Mouse (Mus musculus) lung, adult 18-20 months (tissue): ENCODE results near the gene Shmt1.
"Not testable (repeated sequence)": the region's sequence is repeated elsewhere in the genome, so short reads cannot be mapped to it uniquely, and the experiment has no call there.

ENCODE experiments used
- DNase-seq, 2 experiments: peaks; one replicate each; pipeline ENCODE4 v3.0.0; 2022; ENCODE audit warnings: mixed read lengths in 2 of 2

The Shmt1 gene

DNA sequence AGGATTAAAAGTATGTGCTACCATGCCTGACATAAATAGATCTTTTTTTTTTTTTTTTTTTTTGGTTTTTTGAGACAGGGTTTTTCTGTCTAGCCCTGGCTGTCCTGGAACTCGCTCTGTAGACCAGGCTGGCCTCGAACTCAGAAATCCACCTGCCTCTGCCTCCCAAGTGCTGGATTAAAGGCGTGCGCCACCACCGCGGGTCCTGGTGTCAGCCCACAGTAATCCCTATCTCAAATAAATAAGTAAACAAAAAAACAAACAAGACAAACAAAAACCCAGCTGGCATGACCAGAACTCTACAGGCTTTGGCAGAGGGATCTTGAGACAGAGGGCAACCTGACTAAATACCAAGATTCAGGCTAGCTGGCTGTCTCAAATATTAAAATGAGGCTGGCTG, at the start of gene Shmt1:
Gene Shmt1, minus strand, starts transcription at position 101 of the 400 bp plus-strand sequence.
- DNase-seq = not testable (repeated sequence)

DNA sequence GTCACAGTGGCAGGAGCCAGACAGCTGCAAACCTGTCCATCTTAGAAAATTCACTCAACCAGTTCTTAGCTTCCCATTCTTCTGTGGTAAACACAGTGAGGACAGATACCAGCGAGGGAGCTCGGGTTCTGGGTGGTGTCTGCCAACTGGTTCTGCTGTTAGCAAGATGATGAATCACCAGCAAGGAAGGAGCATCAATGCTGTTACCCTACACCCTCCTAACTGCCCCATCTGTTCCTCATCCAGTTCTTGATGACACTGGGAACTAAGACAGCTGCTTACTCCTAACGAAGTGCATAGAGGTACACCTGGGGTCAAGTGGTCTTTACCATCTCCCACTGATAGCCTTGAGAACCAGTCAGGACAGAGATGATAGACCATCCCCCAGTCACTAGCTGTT, 45.1 kb upstream of the Shmt1 start:
- no peak for DNase-seq

DNA sequence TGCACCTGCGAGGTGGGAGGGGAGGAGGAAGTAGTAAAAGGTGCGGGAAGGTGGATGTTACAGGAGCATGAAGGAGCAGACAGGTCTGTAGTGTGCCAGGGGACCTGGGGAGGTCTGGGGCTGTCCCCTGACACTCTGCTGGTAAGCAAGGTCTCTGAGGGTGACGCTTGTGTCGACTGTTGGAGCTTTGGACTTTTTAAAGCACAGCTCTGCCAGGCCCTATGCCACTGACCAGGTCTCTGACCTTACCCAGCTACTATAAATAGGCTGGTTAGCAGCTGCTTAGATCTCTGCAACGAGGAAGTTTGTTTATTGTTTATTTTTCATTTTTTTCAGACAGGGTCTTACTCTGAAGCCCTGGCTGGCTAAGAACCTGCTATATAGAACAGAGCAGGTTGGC, 33.9 kb upstream of the Shmt1 start:
- DNase-seq = no peak

DNA sequence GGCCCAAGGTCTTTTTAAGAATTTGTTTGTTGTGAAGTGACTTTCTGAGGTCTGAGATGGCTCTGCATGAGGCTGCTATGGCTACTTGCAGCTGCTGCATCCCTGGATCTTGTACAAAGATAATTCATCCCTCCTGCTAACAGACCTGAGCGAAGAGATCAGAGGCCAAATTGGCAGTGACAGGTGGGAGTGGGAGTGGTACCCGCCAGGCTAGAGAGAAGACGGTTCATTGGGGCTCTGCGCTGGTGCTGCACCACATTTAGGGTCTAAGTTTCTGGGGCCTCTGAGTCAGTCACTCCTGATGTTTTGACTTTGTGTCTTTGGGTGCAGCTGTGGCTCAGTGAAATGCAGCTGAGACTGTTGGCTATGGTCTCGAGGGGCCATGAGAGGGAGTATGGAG, 31.9 kb upstream of the Shmt1 start:
- no peak for DNase-seq

DNA sequence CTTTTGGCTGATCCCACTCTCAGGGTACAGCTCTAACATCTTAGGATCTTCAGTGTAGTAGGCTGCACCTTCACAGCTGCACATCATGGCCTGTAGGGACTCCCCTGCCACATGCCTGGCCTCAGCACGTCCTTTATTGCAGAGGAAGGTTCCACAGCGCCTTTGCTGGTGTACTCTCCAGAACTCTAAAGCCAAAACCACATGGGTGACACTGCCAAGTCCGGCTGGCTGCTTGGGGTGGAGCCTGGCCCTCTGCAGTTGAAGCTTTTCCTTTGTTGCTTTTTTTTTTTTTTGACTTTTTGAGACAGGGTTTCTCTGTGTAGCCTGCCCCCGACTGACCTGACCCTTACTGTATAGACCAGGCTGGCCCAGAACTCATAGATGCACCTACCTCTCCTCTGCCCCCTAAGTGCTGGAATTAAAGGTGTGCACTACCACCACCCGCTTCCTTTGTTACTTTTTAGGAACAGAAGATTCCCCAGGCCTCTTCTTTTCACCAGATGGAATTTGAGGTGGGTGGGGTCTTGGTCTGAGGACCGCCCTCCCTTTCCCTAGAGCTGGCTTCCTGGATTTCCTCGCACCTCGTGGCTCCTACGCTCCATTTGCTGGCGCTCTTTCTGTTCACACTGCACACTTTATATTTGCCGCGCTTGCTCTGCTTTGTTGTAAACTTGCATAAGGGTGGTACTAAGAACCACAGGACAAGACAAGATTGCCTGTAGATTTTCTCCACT, 30.1 kb upstream of the Shmt1 start:
- DNase-seq = peak in 1 of 2 experiments; percentile 30

DNA sequence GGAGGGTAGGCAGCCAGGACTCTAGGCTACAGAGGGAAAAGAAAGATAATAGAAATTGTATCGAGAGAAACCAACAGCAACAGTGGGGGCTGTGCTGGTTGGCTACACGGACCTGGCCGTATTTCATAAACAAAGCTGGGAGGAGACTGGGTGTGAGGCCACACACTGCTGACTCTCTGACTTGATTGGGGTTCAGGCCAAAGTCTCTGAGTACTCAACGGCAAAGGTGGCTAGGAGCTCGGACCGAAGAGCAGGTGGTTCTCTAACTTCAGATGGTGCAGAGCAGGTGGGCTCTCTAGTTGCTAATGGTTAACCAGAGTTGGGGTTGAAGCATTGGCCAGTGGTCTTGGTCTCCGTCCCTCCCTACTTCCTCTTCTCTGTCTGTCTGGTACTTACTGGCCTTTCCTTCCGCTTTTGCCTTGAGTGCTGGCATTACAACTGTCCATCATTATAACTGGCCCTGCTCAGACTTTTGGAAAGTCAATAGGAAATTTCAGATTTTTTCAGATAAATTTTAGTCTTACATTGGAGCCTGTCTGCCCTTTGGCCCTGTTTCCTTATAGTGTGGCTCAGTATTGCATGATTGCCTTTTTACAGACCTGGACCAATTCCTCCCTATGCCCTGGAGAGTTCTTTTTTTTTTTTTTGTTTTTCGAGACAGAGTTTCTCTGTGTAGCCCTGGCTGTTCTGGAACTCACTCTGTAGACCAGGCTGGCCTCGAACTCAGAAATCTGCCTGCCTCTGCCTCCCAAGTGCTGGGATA, 26.3 kb upstream of the Shmt1 start:
- no peak for DNase-seq

DNA sequence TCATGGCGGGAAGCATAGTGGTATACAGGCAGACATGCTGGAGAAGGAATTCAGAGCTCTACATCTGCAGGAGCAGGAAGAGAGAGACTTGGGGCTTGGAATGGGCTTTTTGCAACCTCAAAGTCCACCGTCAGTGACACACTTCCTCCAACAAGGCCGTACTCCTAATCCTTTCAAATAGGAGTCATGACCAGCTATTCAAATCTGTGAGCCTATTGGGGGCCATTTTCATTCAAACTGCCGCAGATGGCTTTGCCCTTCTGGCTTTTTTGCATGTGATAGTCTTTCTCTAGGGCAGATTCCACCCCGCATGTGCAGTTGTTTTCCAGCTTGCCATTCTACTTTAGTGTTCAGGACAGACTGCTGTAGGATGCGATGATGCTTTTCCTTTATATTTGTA, 25.4 kb upstream of the Shmt1 start:
- DNase-seq = no peak

DNA sequence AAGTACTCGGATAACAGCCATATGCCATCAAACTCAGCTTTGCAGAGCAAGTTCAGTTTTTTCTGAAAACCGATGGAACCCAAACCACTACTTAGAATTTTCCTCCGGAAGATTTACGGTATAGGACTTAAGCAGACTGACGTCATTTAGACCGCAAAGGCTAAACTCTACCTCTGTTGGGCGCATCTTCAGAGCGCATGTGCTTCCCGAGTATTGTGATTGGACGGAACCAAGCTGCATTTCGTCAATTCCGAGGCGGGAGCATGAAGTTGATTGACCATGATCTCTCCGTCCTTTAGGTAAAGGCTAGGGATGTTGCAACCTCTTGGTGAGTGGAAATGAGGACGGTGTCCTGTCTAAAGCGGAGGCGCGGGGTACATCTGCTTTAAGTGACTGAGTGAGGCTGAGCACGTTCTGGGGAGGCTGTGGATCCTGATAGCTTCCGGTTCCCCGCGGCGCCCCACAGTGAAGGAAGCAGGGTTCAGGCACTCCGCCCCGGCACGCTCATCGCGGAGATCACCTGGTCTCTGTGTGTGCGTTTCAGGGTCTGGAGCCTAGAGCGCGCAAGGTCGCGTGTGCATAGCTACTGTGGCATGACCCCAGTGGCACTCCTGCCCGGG, 19.0 kb upstream of the Shmt1 start, which contains the start of gene Dhrs7b:
Gene Dhrs7b, plus strand, starts transcription at position 199 of the 620 bp plus-strand sequence.
- DNase-seq = peak; percentile 90 to 92

DNA sequence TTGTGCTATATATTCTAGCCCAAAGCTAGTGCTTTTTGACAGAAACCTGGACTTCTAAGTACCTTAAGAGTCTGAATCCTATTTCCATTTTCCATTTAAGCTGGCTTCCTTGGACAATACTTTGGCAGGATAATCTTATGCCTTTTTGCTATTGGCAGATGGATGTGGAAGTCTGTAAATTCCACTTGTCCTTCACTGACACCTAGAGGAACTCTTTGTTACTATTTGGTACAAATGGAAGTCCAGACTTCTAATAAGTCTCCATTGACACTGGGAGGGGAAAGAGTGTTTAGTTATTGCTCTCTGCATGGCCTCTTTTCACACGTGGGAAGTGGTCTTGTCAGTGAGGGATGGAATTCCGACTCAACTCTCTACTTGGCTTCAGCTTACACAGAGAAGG, 17.4 kb upstream of the Shmt1 start:
- DNase-seq = no peak

DNA sequence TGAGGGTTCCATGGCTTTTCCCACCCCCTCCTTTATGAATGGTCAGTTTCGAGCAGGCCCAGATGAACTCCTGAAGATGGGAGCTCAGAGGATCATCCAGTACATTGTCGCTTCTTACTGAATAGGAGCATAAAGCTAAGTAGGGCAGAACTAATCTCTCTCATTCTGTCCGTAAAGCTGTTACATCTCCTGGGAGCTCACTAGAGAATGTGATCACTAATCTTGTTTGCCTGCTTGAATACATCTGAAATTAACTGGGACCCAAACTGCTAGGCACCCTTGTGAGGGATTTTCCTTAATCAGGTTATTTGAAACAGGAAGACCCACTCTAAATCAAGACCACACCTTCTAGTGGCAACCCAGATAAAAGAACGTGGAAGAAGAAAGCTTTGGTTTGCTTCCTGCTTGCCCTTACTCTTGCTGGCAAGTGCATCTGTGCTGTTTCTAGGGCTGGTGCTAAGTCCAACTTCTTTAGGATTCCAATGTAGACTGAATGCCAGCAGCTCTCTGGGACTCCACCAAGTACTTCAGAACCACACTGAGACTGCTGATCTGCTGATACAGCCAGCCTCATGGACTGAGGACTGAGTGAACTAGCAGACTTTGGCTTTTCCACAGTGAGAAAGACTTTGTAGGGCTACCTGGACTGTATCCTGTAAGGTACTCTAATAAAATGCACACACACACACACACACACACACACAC, 15.9 kb upstream of the Shmt1 start:
- no peak for DNase-seq

DNA sequence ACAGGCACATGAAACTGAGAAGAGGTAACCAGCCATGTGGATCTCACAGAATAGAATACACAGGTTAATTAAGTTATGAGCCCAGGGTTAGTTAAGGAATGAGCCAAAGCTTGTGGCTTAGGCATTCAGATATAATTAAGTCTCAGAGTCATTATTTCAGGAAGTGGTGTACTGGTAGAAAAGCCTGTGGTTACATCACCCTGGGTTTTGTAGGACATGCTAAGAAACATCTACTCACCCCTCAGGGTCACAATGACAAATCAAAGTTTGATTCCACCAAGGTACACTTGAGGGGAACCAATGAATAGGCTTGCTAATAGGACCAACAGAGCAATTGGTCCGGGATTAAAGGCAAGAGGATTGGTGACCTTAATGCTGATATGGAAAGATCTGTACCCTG, 15.2 kb upstream of the Shmt1 start:
- no peak for DNase-seq

DNA sequence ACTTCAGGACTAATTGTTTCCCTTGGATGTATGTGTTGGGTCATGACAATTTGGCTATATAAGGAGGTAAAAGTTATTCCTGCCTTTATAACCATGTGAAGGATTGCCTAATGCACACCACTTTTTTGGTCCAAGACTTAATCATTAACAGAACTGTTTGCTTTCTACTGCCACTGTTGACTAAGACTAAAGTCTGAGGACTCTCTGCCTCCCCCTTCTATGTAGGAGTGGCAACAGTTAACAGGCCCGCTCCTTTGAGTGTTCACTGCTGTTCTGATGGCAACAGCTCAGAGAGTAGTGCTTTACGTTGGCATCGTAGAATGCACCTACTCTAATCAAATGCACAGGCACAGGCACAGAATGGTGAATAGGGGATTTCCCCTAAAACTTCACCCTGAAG, 13.7 kb upstream of the Shmt1 start:
- peak; percentile 49 to 72 for DNase-seq

DNA sequence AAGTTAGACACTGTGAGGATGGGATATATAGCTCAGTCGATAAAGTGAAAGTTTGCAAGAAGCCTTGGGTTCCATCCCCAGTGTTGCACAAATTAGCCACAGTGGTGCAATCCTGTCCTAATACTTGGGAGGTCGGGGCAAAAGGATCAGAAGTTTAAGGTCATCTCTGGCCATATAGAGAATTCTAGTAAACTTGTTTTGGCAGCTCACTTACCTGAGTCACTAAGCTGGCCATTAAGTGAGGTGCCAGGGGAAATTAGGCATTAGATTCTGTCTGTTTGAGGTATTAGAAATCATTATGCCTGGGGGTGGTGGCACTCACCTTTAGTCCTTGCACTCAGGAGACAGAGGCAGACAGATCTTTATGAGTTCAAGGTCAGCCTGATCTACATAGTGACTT, 12.3 kb upstream of the Shmt1 start:
- DNase-seq = no peak

DNA sequence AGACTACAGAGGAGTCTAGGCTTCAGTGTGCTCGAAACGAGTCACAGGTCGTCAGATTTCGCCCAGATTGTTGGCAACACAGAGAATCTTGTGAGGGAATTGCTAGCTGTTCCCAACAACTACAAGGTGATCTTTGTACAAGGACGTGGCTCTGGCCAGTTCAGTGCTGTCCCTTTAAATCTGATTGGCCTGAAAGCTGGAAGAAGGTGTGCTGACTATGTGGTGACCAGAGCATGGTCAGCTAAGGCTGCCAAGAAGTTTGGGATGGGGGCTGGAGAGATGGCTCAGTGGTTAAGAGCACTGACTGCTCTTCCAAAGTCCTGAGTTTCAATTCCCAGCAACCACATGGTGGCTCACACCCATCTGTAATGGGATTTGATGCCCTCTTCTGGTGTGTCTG, 4.9 kb upstream of the Shmt1 start:
- DNase-seq = no peak

DNA sequence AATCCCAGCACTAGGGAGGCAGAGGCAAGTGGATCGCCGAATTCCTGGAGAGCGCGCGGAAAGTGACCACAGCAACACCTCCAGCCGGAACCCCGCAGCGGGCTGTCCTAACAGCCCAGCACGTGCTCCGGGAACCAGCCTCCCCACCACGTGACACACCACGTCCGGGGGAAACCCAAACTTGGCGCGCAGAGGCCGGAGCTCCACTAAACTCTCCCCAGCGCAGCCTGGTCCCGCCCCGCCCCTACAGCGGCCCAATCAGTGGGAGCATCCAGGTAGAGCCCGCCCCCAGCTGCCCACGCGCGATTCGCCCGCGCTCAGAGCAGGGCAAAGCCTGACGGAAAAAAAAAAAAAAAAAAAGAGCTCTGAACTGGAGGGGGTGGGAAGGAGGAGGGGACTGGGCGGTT, 461 bp downstream of the Shmt1 start:
- peak; percentile 96 to 97 for DNase-seq

DNA sequence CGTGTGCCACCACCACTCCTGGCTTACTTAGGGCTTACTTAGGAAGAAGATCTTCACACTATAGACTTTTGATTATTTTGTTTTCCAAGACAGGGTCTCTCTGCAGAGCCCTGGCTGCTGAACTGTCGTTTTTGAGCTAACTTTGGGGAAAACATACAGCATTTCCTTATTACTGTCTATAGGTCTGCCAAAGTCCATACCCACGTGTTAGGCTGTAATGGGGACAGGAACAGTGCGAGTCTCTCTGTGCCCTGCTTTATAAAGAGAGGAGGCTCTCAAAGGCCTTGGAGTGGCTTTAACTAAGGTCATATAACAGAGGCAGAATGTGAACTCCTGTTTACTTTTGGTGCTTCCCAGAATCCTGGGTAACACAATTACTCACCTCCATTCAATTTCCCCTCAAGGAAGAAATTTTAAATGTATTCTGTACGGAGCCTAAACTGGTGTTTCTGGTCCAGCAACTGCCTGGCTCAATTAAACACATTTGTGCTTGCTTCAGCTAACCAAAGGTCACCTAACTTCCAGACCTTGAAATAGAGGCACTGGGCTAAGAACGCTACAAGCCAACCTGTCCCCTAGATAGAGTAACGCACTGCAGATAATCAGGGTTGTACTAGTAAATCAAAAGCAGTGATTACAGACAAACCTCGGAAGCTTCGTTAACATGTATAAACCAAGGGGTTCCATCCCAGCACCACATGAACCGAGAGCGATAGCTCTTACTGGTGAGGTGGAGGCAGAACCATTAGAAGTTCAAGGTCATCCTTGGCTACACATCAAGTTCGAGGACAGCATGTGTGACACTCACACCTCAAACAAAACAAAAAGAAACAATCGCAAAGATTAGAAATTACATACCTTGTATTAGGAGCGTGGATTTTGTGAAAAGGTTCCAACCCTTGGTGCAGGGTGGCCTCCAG, 1.2 kb downstream of the Shmt1 start:
- peak; percentile 14 to 31 for DNase-seq

DNA sequence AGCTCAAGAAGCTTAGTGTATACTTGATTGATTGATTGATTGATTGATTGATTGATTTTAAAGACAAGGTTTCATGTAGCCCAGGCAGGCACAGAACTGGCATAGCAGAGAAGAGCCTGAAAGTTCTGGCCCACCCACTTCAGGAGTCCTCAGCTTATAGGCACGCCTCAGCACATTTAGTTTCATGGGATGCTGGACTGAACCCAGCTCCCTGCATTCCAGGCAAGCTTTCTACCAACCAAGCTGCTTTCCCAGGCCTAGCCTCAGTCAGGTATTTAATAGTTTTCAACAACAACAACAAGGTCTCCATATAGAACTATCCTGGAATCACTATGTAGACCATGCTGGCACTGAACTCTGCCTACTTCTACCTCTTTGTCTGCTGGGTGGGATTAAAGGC, 2.0 kb downstream of the Shmt1 start:
- no peak for DNase-seq

DNA sequence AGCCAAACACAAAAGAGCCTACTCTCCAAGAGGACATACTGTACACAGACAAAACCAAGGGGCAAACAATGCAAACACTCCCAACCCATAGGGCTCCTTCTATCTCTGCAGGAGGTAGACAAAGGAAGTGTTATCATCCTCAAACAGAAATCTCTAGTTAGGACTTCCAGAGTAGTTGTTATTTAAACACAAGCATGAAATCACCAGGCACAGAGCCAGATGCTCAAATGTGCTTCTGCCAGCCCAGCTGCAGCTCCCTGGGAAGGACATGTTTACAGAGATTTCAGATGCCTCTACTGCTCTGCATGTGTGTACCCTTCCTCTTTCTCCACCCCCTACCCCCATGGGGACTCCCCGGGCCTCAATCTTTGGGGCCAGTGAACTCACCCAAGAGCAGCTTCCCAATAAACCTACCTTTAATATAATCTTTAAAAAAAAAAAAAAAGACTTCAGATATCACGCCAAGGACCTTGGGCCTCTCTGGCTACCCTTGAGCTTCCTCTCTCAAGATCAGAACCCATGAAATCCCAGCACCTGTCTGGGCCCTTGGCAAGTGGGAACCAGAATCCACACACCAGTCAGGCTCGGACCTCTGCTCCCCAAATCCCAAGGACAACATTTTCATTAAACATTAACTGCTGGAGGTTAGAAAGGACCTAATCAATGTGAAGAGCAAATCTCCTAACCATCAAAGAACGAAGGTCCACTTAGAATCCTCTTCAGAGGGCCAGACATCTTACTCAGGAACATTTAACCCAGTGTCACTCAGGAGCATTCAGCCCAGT, 3.0 kb downstream of the Shmt1 start:
- DNase-seq = peak; percentile 52 to 66

DNA sequence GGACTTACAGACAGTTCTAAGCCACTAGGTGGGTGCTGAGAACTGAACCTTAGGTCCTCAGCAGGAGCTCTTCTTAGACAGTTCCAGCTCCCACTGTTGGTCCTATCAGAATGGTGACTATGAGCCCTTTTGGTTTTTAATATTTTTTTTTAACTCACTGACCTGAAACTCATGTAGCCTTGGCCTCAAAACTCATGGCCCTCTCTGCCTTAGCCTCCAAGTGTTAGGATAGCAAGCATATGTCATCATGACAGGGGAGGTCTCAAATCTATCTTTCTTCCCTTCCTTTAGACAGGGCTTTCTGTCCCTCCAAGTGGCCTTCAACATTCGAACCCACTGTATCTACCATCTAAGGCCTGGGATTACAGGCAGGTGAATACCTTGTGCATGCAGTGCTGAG, 10.6 kb downstream of the Shmt1 start:
- DNase-seq = no peak

DNA sequence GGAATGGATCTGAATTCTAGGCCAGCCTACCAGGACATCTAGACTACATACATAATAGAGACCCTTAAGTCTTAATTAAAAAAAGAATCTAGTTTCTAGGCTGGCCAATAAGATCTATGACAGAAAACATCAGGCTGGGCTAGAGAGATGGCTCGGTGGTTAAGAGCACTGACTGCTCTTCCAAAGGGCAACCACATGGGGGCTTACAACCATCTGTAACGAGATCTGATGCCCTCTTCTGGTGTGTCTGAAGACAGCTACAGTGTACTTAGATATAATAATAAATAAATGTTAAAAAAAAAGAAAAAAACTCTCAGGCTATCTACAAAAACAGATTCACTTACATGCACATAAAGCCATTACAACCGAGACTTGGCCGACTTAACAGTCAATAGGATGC, 11.5 kb downstream of the Shmt1 start:
- no peak for DNase-seq

DNA sequence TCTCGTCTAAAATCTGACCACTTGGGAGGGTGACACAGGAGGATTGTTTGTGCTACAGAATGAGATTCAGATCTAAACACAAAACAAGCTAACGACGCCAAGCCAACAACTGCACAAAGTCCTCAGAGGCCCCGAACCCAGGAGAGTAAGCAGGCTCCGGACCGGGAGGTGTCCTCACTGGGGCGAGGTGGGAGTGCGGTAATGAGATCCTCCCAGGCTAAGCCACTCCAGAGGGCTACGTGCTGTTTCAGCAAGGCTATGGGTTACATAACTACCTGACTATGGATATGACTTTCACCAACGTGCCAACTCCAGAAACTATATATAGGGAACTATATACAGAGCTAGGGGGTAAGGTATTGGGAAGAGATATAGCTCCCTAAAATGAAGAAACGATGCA, 15.2 kb downstream of the Shmt1 start:
- no peak for DNase-seq
